Mouse (Mus musculus): ENCODE results near the gene Zc3h12a. TPM values are rescaled to one million over a fixed set of nuclear protein-coding genes. Genes with fewer than 3 reads are reported as not detected.

Zc3h12a gene
- 1.1 TPM for polyA plus RNA-seq (2015; fragmentation: Illumina TruSeq; extraction: RNeasy Lipid Tissue Mini Kit (QIAGEN cat#74804); ENCODE audit: low read depth, low replicate concordance)

GRCm38 (mm10) chr4:125127305-125128084 is at the start of gene Zc3h12a:
TSS of gene Zc3h12a (minus strand) at chr4:125127840.

DNA sequence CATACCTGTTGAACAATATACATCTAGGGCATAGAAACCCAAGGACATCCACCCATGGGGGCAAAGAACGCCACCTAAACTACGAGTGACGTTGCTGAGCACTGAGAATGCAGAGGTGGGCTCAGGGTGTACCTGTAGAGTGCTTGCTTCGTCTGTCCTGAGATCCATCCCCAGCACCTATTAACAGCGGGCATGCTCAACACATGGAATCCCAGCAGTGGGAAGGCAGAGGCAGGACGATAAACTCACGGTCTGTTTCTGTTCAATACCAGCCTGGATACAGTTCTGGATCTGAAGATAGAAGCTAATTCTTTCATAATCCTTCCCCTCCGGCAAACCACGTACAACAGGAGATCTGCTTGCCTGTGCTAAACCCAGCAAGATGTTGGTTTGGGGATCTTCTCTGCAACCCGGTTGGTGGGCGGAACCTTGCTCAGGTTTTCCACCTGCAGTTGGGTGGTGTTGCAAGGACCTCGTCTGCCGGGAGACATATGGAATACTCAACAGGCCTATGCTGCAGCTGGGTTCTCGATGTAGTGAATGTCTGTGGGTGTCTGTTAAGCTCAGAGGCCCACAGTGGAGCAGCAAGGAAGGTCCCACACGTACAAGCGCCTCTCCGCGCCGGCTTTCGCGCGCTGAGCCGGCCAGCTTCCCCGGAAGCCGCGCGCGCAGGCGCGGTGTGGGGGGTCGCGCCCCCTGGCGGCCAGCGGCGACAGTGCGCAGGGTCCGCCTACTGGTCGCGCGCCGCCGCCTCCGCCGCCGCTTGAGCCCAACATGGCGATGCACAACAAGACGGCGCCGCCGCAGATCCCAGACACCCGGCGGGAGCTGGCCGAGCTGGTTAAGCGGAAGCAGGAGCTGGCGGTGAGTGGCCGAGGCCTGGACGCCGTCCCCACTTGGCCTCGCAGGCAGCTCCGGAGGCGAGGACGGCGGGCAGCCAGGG is 43.0 kb downstream of the Zc3h12a start, which contains the start of gene Meaf6:
Gene Meaf6 (plus strand): TSS at position 732 of the 943 bp plus-strand sequence.

Other genes with a start within 250 kb of the Zc3h12a start
- 28.4 TPM for gene Epha10, start 246.9 kb downstream of the Zc3h12a start, polyA plus RNA-seq (2015; fragmentation: Illumina TruSeq; extraction: RNeasy Lipid Tissue Mini Kit (QIAGEN cat#74804); ENCODE audit: low read depth, low replicate concordance)
- gene 9930104L06Rik, start 190.8 kb downstream of the Zc3h12a start, polyA plus RNA-seq (2015; fragmentation: Illumina TruSeq; extraction: RNeasy Lipid Tissue Mini Kit (QIAGEN cat#74804); ENCODE audit: low read depth, low replicate concordance), result 15.7 TPM
- gene Cdca8, start 188.5 kb downstream of the Zc3h12a start, polyA plus RNA-seq (2015; fragmentation: Illumina TruSeq; extraction: RNeasy Lipid Tissue Mini Kit (QIAGEN cat#74804); ENCODE audit: low read depth, low replicate concordance), result 2.3 TPM
- gene Rspo1, start 141.4 kb downstream of the Zc3h12a start, polyA plus RNA-seq (2015; fragmentation: Illumina TruSeq; extraction: RNeasy Lipid Tissue Mini Kit (QIAGEN cat#74804); ENCODE audit: low read depth, low replicate concordance), result 15.6 TPM
- gene Gnl2, start 111.3 kb downstream of the Zc3h12a start, polyA plus RNA-seq (2015; fragmentation: Illumina TruSeq; extraction: RNeasy Lipid Tissue Mini Kit (QIAGEN cat#74804); ENCODE audit: low read depth, low replicate concordance), result 74.7 TPM
- 2.8 TPM for gene Dnali1, start 62.1 kb downstream of the Zc3h12a start, polyA plus RNA-seq (2015; fragmentation: Illumina TruSeq; extraction: RNeasy Lipid Tissue Mini Kit (QIAGEN cat#74804); ENCODE audit: low read depth, low replicate concordance)
- gene Snip1, start 61.2 kb downstream of the Zc3h12a start, polyA plus RNA-seq (2015; fragmentation: Illumina TruSeq; extraction: RNeasy Lipid Tissue Mini Kit (QIAGEN cat#74804); ENCODE audit: low read depth, low replicate concordance), result 14.4 TPM
- 116 TPM for gene Meaf6, start 42.7 kb downstream of the Zc3h12a start, polyA plus RNA-seq (2015; fragmentation: Illumina TruSeq; extraction: RNeasy Lipid Tissue Mini Kit (QIAGEN cat#74804); ENCODE audit: low read depth, low replicate concordance)